Mouse (Mus musculus) left cerebral cortex, adult 2 months (tissue): Measurements from ENCODE around the gene Cinp. TPM values are rescaled to one million over a fixed set of nuclear protein-coding genes. Genes with fewer than 3 reads are reported as not detected.
"Not testable (repeated sequence)": the region's sequence is repeated elsewhere in the genome, so short reads cannot be mapped to it uniquely, and the experiment has no call there.

Experiments used
- DNase-seq, 2 experiments: peaks; one replicate each; pipeline ENCODE4 v3.0.0; 2021 to 2022; ENCODE audit warnings: low spot score in 2 of 2, mixed read lengths in 1 of 2; ENCODE audit errors: extremely low spot score in 1 of 2
- H3K27ac ChIP-seq: fragments of 200-600 bp; 2 replicates; pipeline ENCODE4 v1.8.1; 2022
- H3K4me3 ChIP-seq: fragments of 200-600 bp; 2 replicates; pipeline ENCODE4 v1.8.1; 2022
- CTCF ChIP-seq: fragments of 200-600 bp; IDR thresholded peaks from 2 replicates; pipeline ENCODE4 v1.8.1; 2022; ENCODE audit warnings: antibody characterized with exemption, mild to moderate bottlenecking, moderate library complexity
- intact Hi-C: fragments of 180-260 bp; cut with DNase I; formaldehyde crosslinking; loops from one replicate; pipeline ENCODE4 v1.15.1; 2025
- total RNA-seq, 2 experiments: library from RNA; stranded (reverse); gene quantifications; 2 replicates each; pipeline ENCODE4 v1.2.3; 2021

Gene Cinp
- total RNA-seq, 2 experiments from 2014 or later: 94.4 to 107 TPM

- no peak; the same call in 1 of the 2 replicates for TF ChIP-seq CTCF
- DNase-seq: no peak
- intact Hi-C loops: no loop called here
- H3K4me3 ChIP-seq: no peak overlapping the region
- no peak overlapping the region for H3K27ac ChIP-seq
Observed at GRCm38 (mm10) chr12:110891887-110892286, 2.9 kb upstream of the Cinp start.

- Histone ChIP-seq H3K4me3 (peak overlapping the region; percentile 96), H3K27ac (peak overlapping the region; percentile 96)
- no peak for TF ChIP-seq CTCF
- intact Hi-C loops: loop anchor here (1.0 to 2.0 kb wide), 2 partner anchors 22 to 38 kb away; partner anchors contain the start of gene Zfp839
- peak in 1 of 2 experiments; percentile 41 for DNase-seq
Observed at GRCm38 (mm10) chr12:110888606-110889005, 339 bp downstream of the Cinp start.

GRCm38 (mm10) chr12:110888106-110888505 lies 839 bp downstream of the Cinp start:
- peak overlapping the region; percentile 96 for H3K4me3 ChIP-seq
- TF ChIP-seq CTCF: no peak
- no peak for DNase-seq
- peak overlapping the region; percentile 96 for H3K27ac ChIP-seq
- intact Hi-C loops: loop anchor here (2.0 kb wide), 1 partner anchor 37 kb away; the partner anchor contains the start of gene Zfp839

GRCm38 (mm10) chr12:110885251-110885650 lies 3.7 kb downstream of the Cinp start:
- Histone ChIP-seq H3K27ac (no peak overlapping the region), H3K4me3 (no peak overlapping the region)
- intact Hi-C loops: no loop called here
- no peak for TF ChIP-seq CTCF
- DNase-seq: no peak

GRCm38 (mm10) chr12:110882291-110882690 lies 6.7 kb downstream of the Cinp start:
- no peak for DNase-seq
- no peak overlapping the region for H3K27ac ChIP-seq
- TF ChIP-seq CTCF: peak; percentile 35
- no peak overlapping the region for H3K4me3 ChIP-seq
- intact Hi-C loops: no loop called here

GRCm38 (mm10) chr12:110875351-110875750 lies 13.6 kb downstream of the Cinp start:
- DNase-seq: no peak
- no peak overlapping the region for H3K27ac ChIP-seq
- intact Hi-C loops: no loop called here
- no peak for TF ChIP-seq CTCF
- no peak overlapping the region for H3K4me3 ChIP-seq

- H3K27ac ChIP-seq: no peak overlapping the region
- no peak overlapping the region for H3K4me3 ChIP-seq
- intact Hi-C loops: no loop called here
- TF ChIP-seq CTCF: no peak
- no peak for DNase-seq
Observed at GRCm38 (mm10) chr12:110871247-110871646, 17.7 kb downstream of the Cinp start.

GRCm38 (mm10) chr12:110870107-110870506 lies 18.8 kb downstream of the Cinp start:
- no peak overlapping the region for H3K4me3 ChIP-seq
- no peak overlapping the region for H3K27ac ChIP-seq
- TF ChIP-seq CTCF: no peak
- intact Hi-C loops: no loop called here
- no peak for DNase-seq

- no peak for TF ChIP-seq CTCF
- no peak for DNase-seq
- Histone ChIP-seq H3K4me3 (no peak overlapping the region), H3K27ac (peak overlapping the region; percentile 72)
- intact Hi-C loops: no loop called here
Observed at GRCm38 (mm10) chr12:110865989-110866388, 23.0 kb downstream of the Cinp start.

GRCm38 (mm10) chr12:110865571-110865970 lies 23.4 kb downstream of the Cinp start:
- Histone ChIP-seq H3K4me3 (no peak overlapping the region), H3K27ac (peak overlapping the region; percentile 72)
- intact Hi-C loops: no loop called here
- no peak for TF ChIP-seq CTCF
- no peak for DNase-seq

GRCm38 (mm10) chr12:110864008-110864407 lies 24.9 kb downstream of the Cinp start:
- no peak for DNase-seq
- Histone ChIP-seq H3K4me3 (no peak overlapping the region), H3K27ac (peak overlapping the region; percentile 38)
- intact Hi-C loops: no loop called here
- TF ChIP-seq CTCF: no peak

- intact Hi-C loops: no loop called here
Observed at GRCm38 (mm10) chr12:110861256-110861655, 27.7 kb downstream of the Cinp start.

GRCm38 (mm10) chr12:110860293-110860692 lies 28.7 kb downstream of the Cinp start:
- no peak for TF ChIP-seq CTCF
- intact Hi-C loops: no loop called here
- Histone ChIP-seq H3K27ac (no peak overlapping the region; the same call in 1 of the 2 replicates), H3K4me3 (no peak overlapping the region)
- DNase-seq: no peak

More at GRCm38 (mm10) chr12:110861256-110861655, 27.7 kb downstream of the Cinp start:
- no peak for TF ChIP-seq CTCF
- Histone ChIP-seq H3K27ac (no peak overlapping the region; the same call in 1 of the 2 replicates), H3K4me3 (no peak overlapping the region)
- DNase-seq: no peak

- intact Hi-C loops, H3K4me3 ChIP-seq, DNase-seq, H3K27ac ChIP-seq: not testable (repeated sequence)
Observed at GRCm38 (mm10) chr12:110858681-110859080, 30.3 kb downstream of the Cinp start.
